Mouse (Mus musculus) layer of hippocampus, adult 18-20 months (tissue): ENCODE results near the gene Kmt2d. TPM values are rescaled to one million over a fixed set of nuclear protein-coding genes. Genes with fewer than 3 reads are reported as not detected.

Experiments used
- DNase-seq, 2 experiments: peaks; one replicate each; pipeline ENCODE4 v3.0.0; 2022; ENCODE audit warnings: low spot score in 2 of 2
- total RNA-seq, 2 experiments: library from RNA; stranded (reverse); gene quantifications; 2 replicates each; pipeline ENCODE4 v1.2.3; 2021

The Kmt2d gene
- total RNA-seq, 2 experiments from 2014 or later = 89.1 to 103 TPM

- DNase-seq = no peak
Observed at GRCm38 (mm10) chr15:98891198-98891742, 20.3 kb upstream of the Kmt2d start.

GRCm38 (mm10) chr15:98887526-98887925, 16.5 kb upstream of the Kmt2d start:
- DNase-seq = no peak

- no peak for DNase-seq
Observed at GRCm38 (mm10) chr15:98886667-98887387, 15.8 kb upstream of the Kmt2d start.

GRCm38 (mm10) chr15:98884106-98884505, 13.1 kb upstream of the Kmt2d start:
- no peak for DNase-seq

GRCm38 (mm10) chr15:98883661-98884060, 12.7 kb upstream of the Kmt2d start:
- no peak for DNase-seq

- DNase-seq = no peak
Observed at GRCm38 (mm10) chr15:98881656-98882008, 10.6 kb upstream of the Kmt2d start.

- DNase-seq = peak; percentile 85 to 94
Observed at GRCm38 (mm10) chr15:98880978-98881655, 10.1 kb upstream of the Kmt2d start.

- peak in 1 of 2 experiments; percentile 73 for DNase-seq
Observed at GRCm38 (mm10) chr15:98877331-98877730, 6.3 kb upstream of the Kmt2d start.

- peak; percentile 91 to 96 for DNase-seq
Observed at GRCm38 (mm10) chr15:98871916-98872888, 1.2 kb upstream of the Kmt2d start.

GRCm38 (mm10) chr15:98870179-98871069, 580 bp downstream of the Kmt2d start:
- DNase-seq = no peak

- DNase-seq = no peak
Observed at GRCm38 (mm10) chr15:98869342-98870178, 1.4 kb downstream of the Kmt2d start.

- DNase-seq = no peak
Observed at GRCm38 (mm10) chr15:98868346-98869063, 2.5 kb downstream of the Kmt2d start.

- DNase-seq = peak in 1 of 2 experiments; percentile 65
Observed at GRCm38 (mm10) chr15:98867321-98867720, 3.7 kb downstream of the Kmt2d start.

GRCm38 (mm10) chr15:98866501-98866900, 4.5 kb downstream of the Kmt2d start:
- DNase-seq = no peak

- no peak for DNase-seq
Observed at GRCm38 (mm10) chr15:98865771-98866170, 5.2 kb downstream of the Kmt2d start.

GRCm38 (mm10) chr15:98864951-98865350, 6.1 kb downstream of the Kmt2d start:
- DNase-seq = no peak

GRCm38 (mm10) chr15:98863451-98863958, 7.5 kb downstream of the Kmt2d start:
- no peak for DNase-seq

- no peak for DNase-seq
Observed at GRCm38 (mm10) chr15:98861701-98862410, 9.1 kb downstream of the Kmt2d start.
